Mouse (Mus musculus): Measurements from ENCODE around the gene Amn1.
A peak's percentile ranks its signal among the peaks of the same experiment; 100 is the strongest.
"Not testable (repeated sequence)": the region's sequence is repeated elsewhere in the genome, so short reads cannot be mapped to it uniquely, and the experiment has no call there.

The Amn1 gene

GRCm38 (mm10) chr6:149154116-149155030 lies 34.1 kb downstream of the Amn1 start:
- no peak for DNase-seq

GRCm38 (mm10) chr6:149153473-149154115 lies 34.9 kb downstream of the Amn1 start:
- DNase-seq, result no peak

- no peak for DNase-seq
Measured at GRCm38 (mm10) chr6:149152119-149152518, 36.4 kb downstream of the Amn1 start.

- DNase-seq, result peak; percentile 21
Measured at GRCm38 (mm10) chr6:149148436-149149229, 39.9 kb downstream of the Amn1 start.

- no peak for DNase-seq
Measured at GRCm38 (mm10) chr6:149145143-149145542, 43.4 kb downstream of the Amn1 start.

- peak; percentile 88 for DNase-seq
Measured at GRCm38 (mm10) chr6:149141393-149142173, 46.9 kb downstream of the Amn1 start.

- DNase-seq, result no peak
Measured at GRCm38 (mm10) chr6:149139471-149139870, 49.0 kb downstream of the Amn1 start, which contains the start of gene Etfbkmt. Gene Etfbkmt, plus strand, starts transcription at chr6:149139849.

- no peak for DNase-seq
Measured at GRCm38 (mm10) chr6:149139011-149139410, 49.5 kb downstream of the Amn1 start.

GRCm38 (mm10) chr6:149137936-149138335 lies 50.6 kb downstream of the Amn1 start:
- DNase-seq, result no peak

GRCm38 (mm10) chr6:149135631-149136030 lies 52.9 kb downstream of the Amn1 start:
- DNase-seq, result no peak

- DNase-seq, result no peak
Measured at GRCm38 (mm10) chr6:149134391-149135150, 53.9 kb downstream of the Amn1 start.

GRCm38 (mm10) chr6:149132311-149133077 lies 56.0 kb downstream of the Amn1 start:
- DNase-seq, result peak; percentile 58

- no peak for DNase-seq
Measured at GRCm38 (mm10) chr6:149131111-149131510, 57.4 kb downstream of the Amn1 start.

- not testable (repeated sequence) for DNase-seq
Measured at GRCm38 (mm10) chr6:149129870-149130269, 58.6 kb downstream of the Amn1 start, which contains the start of gene Gm10203. Gene Gm10203, plus strand, starts transcription at chr6:149130170.

- peak; percentile 63 for DNase-seq
Measured at GRCm38 (mm10) chr6:149126675-149127074, 61.8 kb downstream of the Amn1 start.

GRCm38 (mm10) chr6:149123042-149123441 lies 65.5 kb downstream of the Amn1 start:
- DNase-seq, result no peak

- DNase-seq, result peak; percentile 73
Measured at GRCm38 (mm10) chr6:149119853-149120252, 68.7 kb downstream of the Amn1 start.

GRCm38 (mm10) chr6:149118935-149119334 lies 69.6 kb downstream of the Amn1 start:
- DNase-seq, result peak; percentile 49

- DNase-seq, result peak; percentile 22
Measured at GRCm38 (mm10) chr6:149116992-149117391, 71.5 kb downstream of the Amn1 start.

- no peak for DNase-seq
Measured at GRCm38 (mm10) chr6:149108909-149109308, 79.6 kb downstream of the Amn1 start.

- no peak for DNase-seq
Measured at GRCm38 (mm10) chr6:149107615-149108014, 80.9 kb downstream of the Amn1 start.
